Mouse (Mus musculus): ENCODE data around the gene Ykt6.
"Not testable (repeated sequence)": the region's sequence is repeated elsewhere in the genome, so short reads cannot be mapped to it uniquely, and the experiment has no call there.

Ykt6 gene

GRCm38 (mm10) chr11:5955546-5956276 lies at the start of gene Ykt6:
Gene Ykt6 (plus strand): TSS chr11:5955693.
- peak; percentile 96 for DNase-seq (ENCODE audit: low spot score)

- DNase-seq (ENCODE audit: low spot score) = no peak
Observed at GRCm38 (mm10) chr11:5905778-5906518, 49.5 kb upstream of the Ykt6 start.

- no peak for DNase-seq (ENCODE audit: low spot score)
Observed at GRCm38 (mm10) chr11:5907096-5907495, 48.4 kb upstream of the Ykt6 start.

- no peak for DNase-seq (ENCODE audit: low spot score)
Observed at GRCm38 (mm10) chr11:5908642-5909041, 46.9 kb upstream of the Ykt6 start.

GRCm38 (mm10) chr11:5912635-5913034 lies 42.9 kb upstream of the Ykt6 start:
- no peak for DNase-seq (ENCODE audit: low spot score)

GRCm38 (mm10) chr11:5913256-5913655 lies 42.2 kb upstream of the Ykt6 start:
- no peak for DNase-seq (ENCODE audit: low spot score)

GRCm38 (mm10) chr11:5913936-5914335 lies 41.6 kb upstream of the Ykt6 start:
- DNase-seq (ENCODE audit: low spot score) = no peak

- no peak for DNase-seq (ENCODE audit: low spot score)
Observed at GRCm38 (mm10) chr11:5914940-5915339, 40.6 kb upstream of the Ykt6 start.

GRCm38 (mm10) chr11:5915429-5916177 lies 39.9 kb upstream of the Ykt6 start:
- no peak for DNase-seq (ENCODE audit: low spot score)

- DNase-seq (ENCODE audit: low spot score) = no peak
Observed at GRCm38 (mm10) chr11:5916178-5916548, 39.3 kb upstream of the Ykt6 start.

GRCm38 (mm10) chr11:5918111-5918510 lies 37.4 kb upstream of the Ykt6 start:
- DNase-seq (ENCODE audit: low spot score) = no peak

- no peak for DNase-seq (ENCODE audit: low spot score)
Observed at GRCm38 (mm10) chr11:5919606-5920005, 35.9 kb upstream of the Ykt6 start.

- DNase-seq (ENCODE audit: low spot score) = no peak
Observed at GRCm38 (mm10) chr11:5920323-5920960, 35.1 kb upstream of the Ykt6 start.

- no peak for DNase-seq (ENCODE audit: low spot score)
Observed at GRCm38 (mm10) chr11:5924699-5925098, 30.8 kb upstream of the Ykt6 start.

GRCm38 (mm10) chr11:5926696-5927220 lies 28.7 kb upstream of the Ykt6 start:
- DNase-seq (ENCODE audit: low spot score) = no peak

GRCm38 (mm10) chr11:5930578-5930977 lies 24.9 kb upstream of the Ykt6 start:
- no peak for DNase-seq (ENCODE audit: low spot score)

- not testable (repeated sequence) for DNase-seq (ENCODE audit: low spot score)
Observed at GRCm38 (mm10) chr11:5931947-5932346, 23.5 kb upstream of the Ykt6 start.

- DNase-seq (ENCODE audit: low spot score) = not testable (repeated sequence)
Observed at GRCm38 (mm10) chr11:5934531-5934930, 21.0 kb upstream of the Ykt6 start.

- no peak for DNase-seq (ENCODE audit: low spot score)
Observed at GRCm38 (mm10) chr11:5942966-5943365, 12.5 kb upstream of the Ykt6 start.

GRCm38 (mm10) chr11:5945096-5945495 lies 10.4 kb upstream of the Ykt6 start:
- no peak for DNase-seq (ENCODE audit: low spot score)

GRCm38 (mm10) chr11:5947796-5948195 lies 7.7 kb upstream of the Ykt6 start:
- no peak for DNase-seq (ENCODE audit: low spot score)
